Mouse (Mus musculus): ENCODE measurements at regions not wholly inside any gene's neighbourhood (a gene's known extent, or its start where the extent isn't known, plus 50 kb on each side); places are given as distances from the start of the nearest gene placed in this dataset.

GRCm38 (mm10) chr12:107653131-107653530 is 164.7 kb downstream of the 3110018I06Rik start:
- TF ChIP-seq POLR2A (IDR thresholded peaks at IDR 0.05; ENCODE audit: low read depth, low read length) = no peak
- no peak for TF ChIP-seq CTCF (IDR thresholded peaks at IDR 0.05; ENCODE audit: extremely low read depth, insufficient read depth, insufficient read length, insufficient replicate concordance)
